Mouse (Mus musculus): ENCODE results near the gene Stoml1.

Gene Stoml1

GRCm38 (mm10) chr9:58295766-58296361 is 42.9 kb downstream of the Stoml1 start:
- no peak for ATAC-seq (ENCODE audit: insufficient number of reproducible peaks, low FRiP score, low TSS enrichment)

GRCm38 (mm10) chr9:58297065-58297464 is 44.1 kb downstream of the Stoml1 start:
- ATAC-seq (ENCODE audit: insufficient number of reproducible peaks, low FRiP score, low TSS enrichment): no peak

- no peak for ATAC-seq (ENCODE audit: insufficient number of reproducible peaks, low FRiP score, low TSS enrichment)
Measured at GRCm38 (mm10) chr9:58297961-58298477, 45.1 kb downstream of the Stoml1 start.

- no peak for ATAC-seq (ENCODE audit: insufficient number of reproducible peaks, low FRiP score, low TSS enrichment)
Measured at GRCm38 (mm10) chr9:58299356-58299799, 46.4 kb downstream of the Stoml1 start.

GRCm38 (mm10) chr9:58303115-58303514 is 50.2 kb downstream of the Stoml1 start:
- ATAC-seq (ENCODE audit: insufficient number of reproducible peaks, low FRiP score, low TSS enrichment): no peak

- ATAC-seq (ENCODE audit: insufficient number of reproducible peaks, low FRiP score, low TSS enrichment): no peak
Measured at GRCm38 (mm10) chr9:58303599-58304271, 50.8 kb downstream of the Stoml1 start.

- ATAC-seq (ENCODE audit: insufficient number of reproducible peaks, low FRiP score, low TSS enrichment): no peak
Measured at GRCm38 (mm10) chr9:58305686-58306085, 52.7 kb downstream of the Stoml1 start.

GRCm38 (mm10) chr9:58308395-58308794 is 55.4 kb downstream of the Stoml1 start:
- no peak for ATAC-seq (ENCODE audit: insufficient number of reproducible peaks, low FRiP score, low TSS enrichment)

GRCm38 (mm10) chr9:58310043-58310660 is 57.2 kb downstream of the Stoml1 start:
- no peak for ATAC-seq (ENCODE audit: insufficient number of reproducible peaks, low FRiP score, low TSS enrichment)

GRCm38 (mm10) chr9:58311191-58311910 is 58.4 kb downstream of the Stoml1 start:
- ATAC-seq (ENCODE audit: insufficient number of reproducible peaks, low FRiP score, low TSS enrichment): no peak
